Mouse (Mus musculus) left cerebral cortex, adult 8-10 months (tissue): ENCODE data around the gene Cpeb3. TPM values are rescaled to one million over a fixed set of nuclear protein-coding genes. Genes with fewer than 3 reads are reported as not detected.
A peak's percentile ranks its signal among the peaks of the same experiment; 100 is the strongest.

ENCODE experiments used
- DNase-seq, 2 experiments: peaks; one replicate each; pipeline ENCODE4 v3.0.0; 2022; ENCODE audit warnings: low spot score in 2 of 2
- total RNA-seq, 4 experiments: library from RNA; stranded (reverse); gene quantifications; 2 replicates each; pipeline ENCODE4 v1.2.4; 2022

Cpeb3 gene
- total RNA-seq, 4 experiments from 2014 or later, result 83.3 to 89.9 (median 85.4) TPM

DNA sequence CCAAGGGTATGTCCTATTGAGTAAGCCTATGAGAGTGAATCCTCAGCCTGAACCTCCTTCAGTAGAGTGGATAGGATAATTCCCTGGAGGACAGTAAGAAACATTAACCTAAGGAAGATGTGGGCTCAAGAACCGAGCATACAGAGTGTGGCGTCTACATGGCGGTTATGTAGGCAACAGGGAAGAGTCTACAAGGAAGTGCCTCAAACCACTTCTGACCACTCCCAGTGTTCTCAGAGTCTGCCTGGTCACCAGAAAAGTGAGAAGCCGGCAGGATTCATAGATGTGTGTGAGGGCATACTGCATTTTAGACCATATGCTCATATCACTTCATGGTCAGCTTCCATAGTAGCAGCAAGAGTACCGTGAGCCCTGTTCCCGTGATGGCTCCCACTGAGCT is 159.9 kb downstream of the Cpeb3 start:
- no peak for DNase-seq

DNA sequence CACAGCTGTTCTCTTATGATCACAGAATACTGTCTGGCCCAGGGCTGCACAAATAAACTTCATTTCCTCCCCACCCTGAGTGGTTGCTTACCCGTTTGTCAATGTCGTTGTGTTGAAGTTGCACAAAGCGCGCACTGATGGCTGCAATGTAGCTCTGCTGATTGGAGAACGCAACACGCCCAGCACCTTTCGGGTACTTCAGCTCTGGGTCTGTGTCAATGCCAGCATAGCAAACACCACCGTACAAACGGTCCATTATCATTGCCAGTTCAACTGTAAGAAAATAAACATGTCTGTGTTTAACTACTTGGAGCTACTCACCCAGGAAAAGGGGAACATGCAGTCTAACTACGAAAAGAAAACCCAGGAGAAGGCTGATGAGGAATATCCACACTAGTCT is 164.0 kb downstream of the Cpeb3 start:
- DNase-seq, result no peak

DNA sequence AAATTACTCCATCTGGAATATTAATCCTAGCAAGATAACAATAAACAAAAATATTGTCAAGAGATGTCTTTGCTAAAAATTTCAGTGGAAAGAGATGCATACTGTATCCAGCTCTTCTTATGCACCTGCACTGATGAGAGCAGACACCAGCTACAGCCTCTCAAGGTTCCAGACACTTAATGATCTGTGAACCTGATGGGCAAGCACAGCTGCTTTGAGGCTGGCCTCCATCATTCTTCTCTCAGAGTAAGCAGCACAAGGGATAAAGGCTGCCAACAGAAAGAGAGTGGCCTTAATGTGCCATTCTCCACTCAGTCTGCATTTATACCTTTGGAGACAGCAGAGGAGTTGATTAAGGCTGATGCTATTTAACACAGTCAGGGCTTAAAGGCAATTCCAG is 167.5 kb downstream of the Cpeb3 start:
- no peak for DNase-seq

DNA sequence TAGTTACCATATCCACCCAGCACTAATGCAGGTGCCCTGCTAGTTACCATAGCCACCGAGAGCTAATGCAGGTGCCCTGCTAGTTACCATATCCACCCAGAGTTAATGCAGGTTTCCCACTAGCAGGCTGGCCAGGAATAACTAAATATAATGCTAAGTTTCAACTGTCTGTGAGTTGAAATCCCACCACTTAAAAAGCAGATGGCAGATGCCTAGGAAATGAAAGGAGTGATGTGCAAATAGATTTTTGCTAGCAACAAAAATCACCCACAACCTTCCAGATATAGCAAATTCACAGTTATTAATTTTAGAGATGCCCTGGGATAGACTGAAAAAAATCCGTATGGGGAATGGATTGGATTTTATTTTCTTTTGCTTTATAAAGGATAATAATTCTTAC is 176.0 kb downstream of the Cpeb3 start:
- DNase-seq, result no peak

DNA sequence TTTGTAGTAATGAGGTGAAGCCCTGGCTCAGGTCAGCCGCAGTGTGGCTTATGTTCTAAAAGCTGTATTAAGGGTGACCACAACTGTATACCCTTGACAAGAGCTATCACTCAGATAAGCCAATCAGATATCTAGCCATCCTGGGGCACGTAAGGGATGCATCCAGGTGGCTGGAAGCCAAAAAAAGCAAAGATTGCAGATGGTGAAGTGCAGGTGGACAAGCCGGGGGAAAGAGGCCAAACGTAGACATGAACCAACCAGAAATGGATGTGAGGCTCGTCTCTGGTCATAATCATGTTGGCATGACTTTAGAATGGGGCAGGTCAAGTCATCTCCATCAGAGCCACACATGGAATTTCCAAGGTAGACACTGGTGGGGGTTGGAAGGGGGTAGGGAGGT is 177.0 kb downstream of the Cpeb3 start:
- DNase-seq, result no peak

DNA sequence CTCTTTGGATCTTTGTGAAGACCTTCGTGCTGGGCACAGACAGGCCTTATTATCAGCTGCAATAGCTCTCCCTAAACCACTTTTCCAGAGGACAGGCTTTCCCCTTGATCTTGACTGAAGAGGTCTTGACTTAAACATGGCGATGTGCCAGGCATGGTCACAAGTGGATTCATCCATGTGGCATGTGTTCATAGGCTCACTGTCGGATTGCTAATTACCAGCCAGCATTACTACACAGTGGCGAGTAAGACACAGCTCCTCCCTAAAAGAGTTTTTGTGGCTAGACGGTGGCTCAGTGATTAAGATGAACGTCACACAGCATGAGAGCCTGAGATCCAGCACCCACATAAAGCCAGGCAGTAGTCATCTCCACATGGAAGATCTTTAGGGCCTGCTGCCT is 178.6 kb downstream of the Cpeb3 start:
- no peak for DNase-seq

DNA sequence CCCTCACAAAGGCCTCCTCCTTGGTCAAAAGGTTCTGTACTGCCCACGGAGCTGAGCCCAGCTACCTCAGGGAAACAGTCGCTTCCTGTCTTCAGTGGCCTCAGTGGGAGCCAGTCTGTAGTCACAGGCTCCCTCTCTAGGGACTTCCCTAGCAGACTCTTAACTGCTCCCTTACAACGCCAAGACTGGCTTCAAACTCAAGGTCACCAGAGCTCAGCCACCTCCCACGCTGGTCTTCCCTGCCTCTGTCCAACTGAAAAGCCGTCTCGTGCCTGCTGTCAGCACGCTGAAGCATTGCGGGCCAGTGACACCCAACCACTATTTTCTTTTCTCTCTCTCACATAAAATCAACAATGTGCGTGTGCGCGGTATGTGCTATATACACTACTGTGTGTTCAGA is 182.0 kb downstream of the Cpeb3 start:
- no peak for DNase-seq

DNA sequence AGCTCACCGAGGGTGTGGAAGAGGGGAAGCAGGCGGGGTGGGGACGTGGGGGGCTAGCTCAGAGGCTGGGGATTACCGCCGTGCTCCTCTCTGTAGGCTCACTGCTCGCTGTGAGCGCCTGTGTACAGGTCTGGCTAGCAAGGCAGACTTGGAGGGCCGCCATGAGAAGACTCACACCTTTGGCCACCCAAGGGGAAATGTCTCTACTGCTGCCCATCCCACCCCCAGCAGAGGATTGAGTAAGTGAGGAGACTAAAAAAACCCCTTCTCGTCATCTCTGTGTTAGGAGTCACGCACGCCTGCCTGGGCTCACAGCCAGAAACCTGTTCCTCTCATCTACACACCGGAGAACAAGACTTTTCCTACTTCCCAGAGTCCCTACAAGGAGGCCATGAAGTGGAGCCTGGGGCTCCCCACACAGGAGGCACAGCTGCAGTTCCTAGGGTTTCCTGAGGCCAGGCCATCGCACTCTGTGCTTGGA is 182.5 kb downstream of the Cpeb3 start:
- no peak for DNase-seq

DNA sequence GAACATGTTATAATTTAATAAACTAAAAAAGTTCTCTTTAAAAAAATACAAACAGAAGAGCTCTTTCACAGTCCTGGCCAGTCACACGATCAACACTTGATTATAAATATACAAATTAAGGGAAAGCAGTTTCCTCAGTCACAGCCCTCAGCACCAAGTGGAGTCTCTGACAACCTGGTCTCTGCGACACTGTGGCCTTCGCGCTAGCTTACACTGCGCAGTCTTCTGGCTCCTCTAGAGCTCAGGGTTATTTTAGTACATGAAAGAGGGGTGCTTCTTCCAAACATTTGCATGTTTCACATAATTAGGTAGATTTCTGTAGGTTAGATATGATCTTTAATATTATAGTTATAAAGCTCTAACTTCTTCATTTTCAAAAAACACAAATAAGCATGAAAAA is 186.3 kb downstream of the Cpeb3 start:
- no peak for DNase-seq

DNA sequence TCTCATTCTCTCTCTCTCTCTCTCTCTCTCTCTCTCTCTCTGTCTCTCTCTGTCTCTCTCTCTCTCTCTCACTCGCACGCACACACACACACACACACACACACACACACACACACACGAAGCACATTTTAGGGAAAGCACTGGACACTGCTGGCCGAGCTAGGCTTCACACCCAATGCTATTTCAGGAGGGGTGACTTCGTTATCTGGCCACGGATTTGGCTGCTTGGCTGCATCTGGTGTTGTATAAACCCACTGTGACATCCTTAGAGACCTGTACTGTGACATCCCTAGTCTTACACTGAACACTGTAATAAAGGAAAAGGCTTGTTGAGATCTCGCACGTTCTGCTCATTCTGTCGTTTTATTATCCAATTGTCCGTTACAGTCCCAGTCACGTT is 187.4 kb downstream of the Cpeb3 start:
- DNase-seq, result no peak

DNA sequence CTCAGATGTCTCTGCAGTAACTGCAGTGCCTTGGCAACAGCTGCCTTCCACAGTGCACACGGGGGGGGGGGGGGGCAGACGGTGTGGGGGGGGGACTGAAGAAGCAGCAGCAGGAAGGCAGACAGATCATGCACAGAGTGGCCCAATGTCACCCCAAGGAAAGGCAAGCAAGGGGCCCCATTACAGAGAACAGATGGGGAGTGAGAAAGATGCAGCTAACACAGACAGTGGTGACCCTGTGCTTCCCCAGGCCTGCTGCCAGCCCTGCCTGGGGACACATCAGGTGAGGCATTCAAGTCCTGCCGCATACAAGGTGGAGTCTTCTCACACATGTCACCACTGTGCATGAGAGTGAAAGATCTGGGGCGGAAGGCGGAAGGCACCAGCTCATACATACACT is 187.9 kb downstream of the Cpeb3 start:
- no peak for DNase-seq

DNA sequence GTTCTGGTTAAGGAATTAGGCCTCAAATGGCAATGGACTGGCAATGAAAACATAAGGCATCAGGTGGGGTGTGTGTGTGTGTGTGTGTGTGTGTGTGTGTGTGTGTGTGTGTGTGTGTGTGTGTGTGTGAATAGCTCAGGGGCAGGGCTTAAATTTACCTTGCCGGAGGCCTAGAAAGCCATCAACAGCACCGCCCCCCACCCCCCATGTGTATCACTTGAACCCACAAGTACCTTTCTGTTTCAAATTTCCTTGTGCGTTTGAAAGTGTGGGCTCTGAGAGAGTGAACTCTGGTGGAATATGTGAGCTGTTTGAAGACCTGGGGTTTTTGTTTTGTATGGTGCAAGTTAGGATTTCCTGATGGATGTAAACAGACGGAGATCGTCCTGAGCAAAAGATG is 189.5 kb downstream of the Cpeb3 start:
- no peak for DNase-seq

DNA sequence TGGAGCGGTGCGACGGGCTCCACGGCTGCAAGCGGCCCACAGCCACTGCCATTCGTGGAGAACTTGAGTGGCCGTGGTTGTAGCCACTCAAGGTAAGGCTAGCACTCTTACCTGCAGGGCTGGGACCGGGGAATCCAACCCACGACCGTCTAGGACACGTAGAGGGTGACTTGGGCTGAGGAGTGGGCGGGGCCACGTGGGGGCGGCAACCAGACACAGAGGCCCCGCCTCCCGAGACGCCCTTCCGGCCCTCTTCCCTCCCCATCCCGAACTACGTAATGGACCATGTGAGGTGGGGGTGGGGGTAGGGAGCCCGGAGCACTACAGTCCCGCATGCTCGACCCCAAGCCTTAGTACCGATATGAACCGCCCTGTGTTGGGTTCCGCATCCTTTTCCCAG is 190.0 kb downstream of the Cpeb3 start:
- peak in 1 of 2 experiments; percentile 63 for DNase-seq

DNA sequence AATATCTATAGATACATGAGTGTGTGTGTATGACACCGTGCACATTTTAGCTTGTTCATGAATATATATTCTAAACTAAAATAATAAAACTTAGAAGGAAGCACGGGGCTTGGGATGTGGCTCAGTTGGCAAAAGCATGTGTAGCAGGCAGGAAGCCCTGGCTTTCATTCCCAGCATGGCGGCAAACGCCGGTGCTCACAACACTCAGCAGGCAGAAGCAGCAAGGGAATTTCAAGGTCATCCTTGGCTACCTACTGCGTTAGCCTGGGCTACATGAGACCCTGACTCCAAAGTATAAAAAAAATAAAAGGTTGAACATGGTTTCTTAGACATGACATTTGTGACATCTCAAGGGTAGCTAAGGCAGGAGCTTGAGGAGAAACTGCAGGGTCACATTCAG is 191.5 kb downstream of the Cpeb3 start:
- DNase-seq, result no peak

DNA sequence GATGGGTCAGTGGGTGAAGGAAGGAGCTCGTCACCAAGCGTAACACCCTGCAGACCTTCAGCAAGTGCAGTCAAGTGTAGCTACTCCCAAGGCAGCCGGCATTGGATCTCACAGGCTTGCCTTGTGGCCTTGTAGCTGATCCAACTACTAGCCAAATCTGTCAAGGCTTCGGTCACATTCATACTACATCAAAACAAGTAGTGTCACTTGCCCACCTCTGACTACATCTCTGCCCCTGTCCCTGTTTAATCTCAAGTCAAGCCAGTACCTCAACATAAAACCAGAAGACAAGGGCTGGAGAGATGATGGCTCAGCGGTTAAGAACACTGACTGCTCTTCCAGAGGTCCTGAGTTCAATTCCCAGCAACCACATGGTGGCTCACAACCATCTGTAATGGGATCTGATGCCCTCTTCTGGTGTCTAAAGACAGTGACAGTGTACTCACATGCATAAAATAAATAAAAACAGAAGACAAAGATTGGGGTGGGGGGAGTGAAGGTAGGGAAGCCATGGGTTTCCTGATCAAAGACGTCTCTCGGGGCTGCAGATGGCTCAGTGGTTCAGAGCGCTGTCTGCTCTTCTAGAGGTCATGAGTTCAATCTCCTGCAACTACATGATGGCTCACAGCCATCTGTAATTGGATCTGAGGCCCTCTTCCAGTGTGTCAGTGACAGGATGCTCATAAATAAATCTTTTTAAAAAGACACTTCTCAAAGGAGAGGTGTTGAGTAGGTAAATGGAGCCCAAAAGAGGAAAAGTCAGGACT is 194.0 kb downstream of the Cpeb3 start:
- DNase-seq, result no peak

DNA sequence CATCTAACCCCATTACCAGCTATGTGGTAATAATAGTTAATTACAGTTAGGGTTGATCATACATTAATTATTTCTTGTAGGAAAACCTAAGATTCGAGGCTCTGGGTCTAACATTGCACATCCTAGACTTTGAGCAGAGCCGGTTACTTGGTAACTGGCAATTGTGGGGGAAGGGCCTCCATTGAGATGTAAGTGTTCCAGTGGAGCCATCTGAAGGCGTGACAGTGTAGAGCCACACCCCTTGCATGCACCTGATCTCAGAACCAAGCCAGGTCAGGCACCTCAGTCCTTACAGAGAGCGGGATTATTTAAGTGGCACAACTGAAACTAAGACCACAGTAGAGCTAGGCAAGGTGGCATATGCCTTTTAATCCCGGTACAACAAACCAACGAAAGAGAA is 194.9 kb downstream of the Cpeb3 start:
- DNase-seq, result no peak

DNA sequence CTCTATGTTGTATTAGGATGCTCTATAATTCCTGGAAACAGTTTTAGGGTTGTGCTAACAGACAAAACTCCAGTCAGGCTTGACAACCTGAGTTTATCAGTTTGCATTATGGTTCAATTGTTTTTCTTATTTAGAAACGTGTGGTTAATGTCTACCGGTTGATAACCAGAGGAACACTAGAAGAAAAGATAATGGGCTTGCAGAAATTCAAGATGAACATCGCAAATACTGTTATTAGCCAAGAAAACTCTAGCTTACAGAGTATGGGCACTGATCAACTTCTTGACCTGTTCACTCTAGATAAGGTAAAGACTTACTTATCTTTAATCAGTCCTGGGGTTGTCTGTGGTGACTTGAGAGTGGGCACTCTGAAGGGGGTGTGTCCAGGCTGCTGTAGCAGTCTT is 198.5 kb downstream of the Cpeb3 start:
- no peak for DNase-seq

DNA sequence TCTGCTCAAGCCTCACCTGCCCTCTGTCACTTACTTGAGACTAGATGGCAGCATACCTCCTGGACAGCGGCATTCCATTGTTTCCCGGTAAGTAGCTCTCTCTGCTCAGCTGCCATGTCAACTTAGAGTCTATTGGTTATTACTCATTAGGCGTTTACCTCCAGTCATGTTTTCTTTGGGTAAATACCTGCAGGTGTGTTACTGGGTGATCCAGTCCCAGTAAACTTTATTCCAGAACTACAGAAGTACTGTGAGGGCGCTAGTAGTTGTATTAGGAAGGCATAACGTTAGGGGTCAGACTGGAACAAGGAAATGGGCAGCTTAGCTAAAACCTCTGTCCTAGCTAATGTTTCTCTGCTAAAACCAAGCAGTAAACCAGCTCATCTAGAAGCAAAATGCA is 203.8 kb downstream of the Cpeb3 start:
- DNase-seq, result no peak

Other genes starting within 250 kb of the Cpeb3 start
- gene March5, start 1.1 kb downstream of the Cpeb3 start, total RNA-seq, result 10 to 100 TPM; 78.2 to 89.8 (median 82.3) TPM
- 10 to 100 TPM; 35.0 to 40.4 (median 37.2) TPM for gene Ide, start 129.3 kb upstream of the Cpeb3 start, total RNA-seq
- under 1 TPM; 0.53 to 0.89 (median 0.58) TPM for gene Kif11, start 167.8 kb upstream of the Cpeb3 start, total RNA-seq
- 1 to 10 TPM; 1.8 to 5.5 (median 3.4) TPM for gene Hhex, start 226.2 kb upstream of the Cpeb3 start, total RNA-seq